Mouse (Mus musculus): ENCODE results near the gene Osbpl8. TPM values are rescaled to one million over a fixed set of nuclear protein-coding genes. Genes with fewer than 3 reads are reported as not detected.
"Not testable (repeated sequence)": the region's sequence is repeated elsewhere in the genome, so short reads cannot be mapped to it uniquely, and the experiment has no call there.

Osbpl8 gene
- polyA plus RNA-seq, 1 experiment = 18.4 TPM

DNA sequence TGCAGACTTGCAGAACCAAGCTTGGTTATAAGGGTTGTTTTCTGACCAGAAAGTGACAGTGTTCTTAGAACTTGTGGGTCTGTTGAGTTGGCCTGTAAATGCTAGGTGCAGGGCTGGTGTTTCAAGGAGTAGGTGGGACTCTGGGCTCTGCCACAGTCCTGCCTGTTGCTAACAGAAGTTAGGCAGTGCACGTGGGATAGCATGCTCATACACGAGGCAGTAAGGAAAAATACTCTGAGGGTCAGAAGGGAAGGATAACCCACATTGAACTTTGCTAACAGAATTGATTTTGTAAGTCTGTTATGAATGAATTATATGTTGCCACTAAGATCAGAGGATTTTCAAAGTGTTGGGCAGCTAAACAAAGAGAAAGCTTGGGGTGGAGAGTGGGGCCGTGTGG lies 51.6 kb downstream of the Osbpl8 start:
- 74% methylated on average over 3 of the region's 3 CpGs for WGBS
- H3K4me3 ChIP-seq (replicated peaks; ENCODE audit: insufficient read depth, low read depth, low read length) = no peak overlapping the region
- no peak overlapping the region for H3K27ac ChIP-seq (ENCODE audit: insufficient read depth, low read length)
- no peak for TF ChIP-seq POLR2A (IDR thresholded peaks at IDR 0.05; ENCODE audit: borderline replicate concordance, insufficient read depth, low read length)
- no peak for TF ChIP-seq CTCF (IDR thresholded peaks at IDR 0.05; ENCODE audit: borderline replicate concordance, insufficient read depth, low read depth, low read length)
- DNase-seq = no peak
- H3K4me1 ChIP-seq (ENCODE audit: control insufficient read depth, insufficient read depth, low read length) = peaks cover 3% of the 10 kb centered on the region; the same call in 1 of the 2 replicates
- H3K27me3 ChIP-seq (ENCODE audit: control insufficient read depth, insufficient read depth, low read length) = no peaks in the 10 kb centered on the region

GRCm38 (mm10) chr10:111222535-111222934 lies 58.0 kb downstream of the Osbpl8 start:
- 0 out of 2 replicates have a peak, but pooled peaks cover 2% of the 10 kb centered on the region for H3K4me1 ChIP-seq (ENCODE audit: control insufficient read depth, insufficient read depth, low read length)
- H3K27ac ChIP-seq (ENCODE audit: insufficient read depth, low read length) = no peak overlapping the region
- H3K4me3 ChIP-seq (replicated peaks; ENCODE audit: insufficient read depth, low read depth, low read length) = no peak overlapping the region
- DNase-seq = no peak
- TF ChIP-seq POLR2A (IDR thresholded peaks at IDR 0.05; ENCODE audit: borderline replicate concordance, insufficient read depth, low read length) = no peak
- TF ChIP-seq CTCF (IDR thresholded peaks at IDR 0.05; ENCODE audit: borderline replicate concordance, insufficient read depth, low read depth, low read length) = no peak
- H3K27me3 ChIP-seq (ENCODE audit: control insufficient read depth, insufficient read depth, low read length) = no peaks in the 10 kb centered on the region
- 84% methylated on average over 6 of the region's 6 CpGs for WGBS

DNA sequence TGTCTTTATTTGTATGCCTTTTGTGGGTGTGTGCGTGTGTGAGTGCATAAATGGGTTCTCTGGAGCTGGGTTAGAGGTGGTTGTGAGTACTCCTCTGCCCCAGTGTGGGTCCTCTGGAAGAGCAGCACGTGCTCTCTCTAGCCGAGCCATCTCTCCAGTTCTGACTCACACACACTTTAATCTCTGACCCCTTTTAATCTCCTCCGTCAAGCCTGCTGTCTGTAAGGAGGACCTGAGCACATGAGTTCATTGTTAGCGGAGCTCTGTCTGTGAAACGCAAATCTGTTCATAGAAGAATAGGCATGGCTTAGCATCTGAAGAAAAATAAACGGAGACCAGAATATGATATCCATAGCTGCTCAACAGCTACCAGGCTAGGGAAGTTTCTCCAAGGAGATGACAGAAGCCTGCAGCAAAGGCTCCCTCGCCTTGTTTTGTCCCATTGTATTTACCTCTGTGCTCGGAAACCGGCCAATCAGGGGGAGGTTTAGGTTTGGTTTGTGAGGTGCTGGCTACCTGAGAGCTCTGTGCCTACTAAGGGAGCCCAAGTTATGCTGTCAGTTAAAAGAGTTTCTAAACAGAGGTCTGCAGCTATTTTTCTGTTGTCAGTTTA lies 58.8 kb downstream of the Osbpl8 start:
- WGBS = 46% methylated on average over 10 of the region's 10 CpGs
- DNase-seq = no peak
- Histone ChIP-seq H3K27ac (ENCODE audit: insufficient read depth, low read length) (no peak overlapping the region), H3K4me3 (replicated peaks; ENCODE audit: insufficient read depth, low read depth, low read length) (no peak overlapping the region), H3K27me3 (ENCODE audit: control insufficient read depth, insufficient read depth, low read length) (no peaks in the 10 kb centered on the region), H3K4me1 (ENCODE audit: control insufficient read depth, insufficient read depth, low read length) (0 out of 2 replicates have a peak, but pooled peaks cover 2% of the 10 kb centered on the region)
- no peak for TF ChIP-seq CTCF (IDR thresholded peaks at IDR 0.05; ENCODE audit: borderline replicate concordance, insufficient read depth, low read depth, low read length)
- TF ChIP-seq POLR2A (IDR thresholded peaks at IDR 0.05; ENCODE audit: borderline replicate concordance, insufficient read depth, low read length) = no peak

- DNase-seq = no peak
- no peak for TF ChIP-seq POLR2A (IDR thresholded peaks at IDR 0.05; ENCODE audit: borderline replicate concordance, insufficient read depth, low read length)
- Histone ChIP-seq H3K4me1 (ENCODE audit: control insufficient read depth, insufficient read depth, low read length) (0 out of 2 replicates have a peak, but pooled peaks cover 2% of the 10 kb centered on the region), H3K4me3 (replicated peaks; ENCODE audit: insufficient read depth, low read depth, low read length) (no peak overlapping the region), H3K27me3 (ENCODE audit: control insufficient read depth, insufficient read depth, low read length) (no peaks in the 10 kb centered on the region), H3K27ac (ENCODE audit: insufficient read depth, low read length) (no peak overlapping the region)
- 89% methylated on average over 4 of the region's 4 CpGs for WGBS
These were observed 60.1 kb downstream of the Osbpl8 start for GRCm38 (mm10) chr10:111224696-111225095.

DNA sequence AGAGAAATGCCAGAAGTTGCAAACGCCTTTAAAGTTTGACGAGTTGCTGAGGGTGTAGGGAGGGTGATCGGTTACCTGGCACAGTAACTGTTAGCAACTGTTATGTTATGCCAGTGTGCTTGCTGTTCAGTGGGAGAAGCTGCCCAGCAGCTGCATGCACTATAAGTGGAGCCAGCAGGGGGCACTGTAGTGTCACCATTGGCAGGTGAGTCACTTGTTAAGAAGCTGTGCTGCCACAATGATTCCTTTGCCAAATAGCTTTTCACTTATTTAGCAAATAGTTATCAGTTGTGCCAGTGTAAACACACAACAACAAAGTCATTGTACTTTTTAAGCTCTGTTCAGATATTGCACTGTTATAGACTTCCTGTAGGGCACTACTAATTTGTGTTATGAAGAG lies 62.0 kb downstream of the Osbpl8 start:
- TF ChIP-seq CTCF (IDR thresholded peaks at IDR 0.05; ENCODE audit: borderline replicate concordance, insufficient read depth, low read depth, low read length) = peak; percentile 86
- no peak for TF ChIP-seq POLR2A (IDR thresholded peaks at IDR 0.05; ENCODE audit: borderline replicate concordance, insufficient read depth, low read length)
- WGBS = 14% methylated on average over 3 of the region's 3 CpGs
- H3K27ac ChIP-seq (ENCODE audit: insufficient read depth, low read length) = no peak overlapping the region
- H3K4me3 ChIP-seq (replicated peaks; ENCODE audit: insufficient read depth, low read depth, low read length) = no peak overlapping the region
- DNase-seq = peak; percentile 80 to 90
- 0 out of 2 replicates have a peak, but pooled peaks cover 2% of the 10 kb centered on the region for H3K4me1 ChIP-seq (ENCODE audit: control insufficient read depth, insufficient read depth, low read length)
- H3K27me3 ChIP-seq (ENCODE audit: control insufficient read depth, insufficient read depth, low read length) = no peaks in the 10 kb centered on the region

DNA sequence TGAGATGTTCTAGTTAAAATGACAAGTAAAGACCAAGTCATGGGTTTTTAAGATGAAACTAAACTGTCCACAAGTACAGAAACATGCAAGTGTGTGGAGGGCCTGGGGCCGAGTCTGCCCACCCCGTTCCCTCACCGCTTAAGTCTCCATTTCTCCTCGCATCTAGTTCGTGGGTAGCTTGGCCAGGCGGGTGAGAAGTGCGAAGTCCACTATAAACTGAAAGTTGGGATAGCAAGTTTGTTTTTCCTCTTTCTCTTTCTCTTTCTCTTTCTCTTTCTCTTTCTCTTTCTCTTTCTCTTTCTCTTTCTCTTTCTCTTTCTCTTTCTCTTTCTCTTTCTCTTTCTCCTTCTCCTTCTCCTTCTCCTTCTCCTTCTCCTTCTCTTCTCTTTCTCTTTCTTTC lies 67.7 kb downstream of the Osbpl8 start:
- H3K4me1 ChIP-seq (ENCODE audit: control insufficient read depth, insufficient read depth, low read length); DNase-seq; H3K27me3 ChIP-seq (ENCODE audit: control insufficient read depth, insufficient read depth, low read length); H3K4me3 ChIP-seq (replicated peaks; ENCODE audit: insufficient read depth, low read depth, low read length); H3K27ac ChIP-seq (ENCODE audit: insufficient read depth, low read length): not testable (repeated sequence)
- WGBS = 91% methylated on average over 7 of the region's 7 CpGs

DNA sequence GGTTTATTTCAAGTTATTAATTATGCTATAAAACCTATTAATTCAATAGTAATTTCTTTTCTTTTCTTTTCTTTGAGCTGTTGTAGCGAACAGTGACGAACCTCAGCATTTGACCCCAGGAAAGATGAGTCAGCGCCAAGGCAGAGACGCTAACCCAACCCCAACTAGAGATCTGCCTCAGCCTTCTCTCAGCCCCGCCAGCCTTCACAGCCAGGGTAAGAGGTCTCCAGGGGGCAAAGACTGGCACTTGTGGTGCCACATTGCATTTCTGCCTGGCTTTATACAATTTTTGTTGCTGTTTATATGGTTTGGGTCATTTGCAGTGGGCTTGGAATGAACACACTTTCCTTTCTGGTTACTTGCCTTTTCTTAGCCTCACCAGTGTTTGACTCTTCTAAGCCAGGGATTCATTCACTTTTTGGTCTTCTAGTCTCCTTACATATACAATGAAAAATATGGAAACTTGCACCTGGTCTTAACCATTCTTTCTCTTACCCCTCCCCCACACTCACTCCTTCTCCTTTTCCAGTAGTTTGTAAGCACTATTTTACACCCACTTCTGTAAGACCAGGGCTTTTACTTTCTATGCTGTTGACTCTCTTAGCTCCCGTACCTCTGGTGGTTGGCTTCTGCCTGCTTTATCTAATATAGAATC lies 69.1 kb downstream of the Osbpl8 start:
- DNase-seq = no peak
- no peaks in the 10 kb centered on the region for H3K4me1 ChIP-seq (ENCODE audit: control insufficient read depth, insufficient read depth, low read length)
- no peaks in the 10 kb centered on the region for H3K27me3 ChIP-seq (ENCODE audit: control insufficient read depth, insufficient read depth, low read length)
- 89% methylated on average over 6 of the region's 6 CpGs for WGBS
- no peak for TF ChIP-seq POLR2A (IDR thresholded peaks at IDR 0.05; ENCODE audit: borderline replicate concordance, insufficient read depth, low read length)
- no peak for TF ChIP-seq CTCF (IDR thresholded peaks at IDR 0.05; ENCODE audit: borderline replicate concordance, insufficient read depth, low read depth, low read length)
- no peak overlapping the region for H3K27ac ChIP-seq (ENCODE audit: insufficient read depth, low read length)
- H3K4me3 ChIP-seq (replicated peaks; ENCODE audit: insufficient read depth, low read depth, low read length) = no peak overlapping the region

Data from cerebellum, adult 2 months (tissue).